Mouse (Mus musculus): Measurements from ENCODE around the gene Hoxb5. TPM values are rescaled to one million over a fixed set of nuclear protein-coding genes. Genes with fewer than 3 reads are reported as not detected.

Gene Hoxb5
- polyA plus RNA-seq, 1 experiment: not detected

DNA sequence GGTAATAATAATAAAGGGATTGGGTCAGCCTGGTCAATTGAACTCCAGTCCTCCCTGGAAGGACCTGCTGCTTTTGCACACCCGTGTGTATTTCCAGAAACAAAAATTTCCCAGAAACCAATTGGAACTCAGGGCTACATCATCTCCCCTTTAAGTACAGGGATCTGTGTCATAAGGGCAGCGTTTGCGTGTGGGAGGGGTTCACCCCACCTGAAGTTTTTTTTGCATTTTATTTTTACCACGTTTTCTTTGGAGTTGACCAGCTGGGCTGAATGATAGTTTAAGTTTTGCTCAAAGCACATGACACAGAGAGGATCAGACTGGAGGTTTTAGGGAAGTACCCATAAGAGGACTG lies 39.4 kb downstream of the Hoxb5 start:
- TF ChIP-seq GATA1 (IDR thresholded peaks at IDR 0.05; ENCODE audit: low read length): no peak

DNA sequence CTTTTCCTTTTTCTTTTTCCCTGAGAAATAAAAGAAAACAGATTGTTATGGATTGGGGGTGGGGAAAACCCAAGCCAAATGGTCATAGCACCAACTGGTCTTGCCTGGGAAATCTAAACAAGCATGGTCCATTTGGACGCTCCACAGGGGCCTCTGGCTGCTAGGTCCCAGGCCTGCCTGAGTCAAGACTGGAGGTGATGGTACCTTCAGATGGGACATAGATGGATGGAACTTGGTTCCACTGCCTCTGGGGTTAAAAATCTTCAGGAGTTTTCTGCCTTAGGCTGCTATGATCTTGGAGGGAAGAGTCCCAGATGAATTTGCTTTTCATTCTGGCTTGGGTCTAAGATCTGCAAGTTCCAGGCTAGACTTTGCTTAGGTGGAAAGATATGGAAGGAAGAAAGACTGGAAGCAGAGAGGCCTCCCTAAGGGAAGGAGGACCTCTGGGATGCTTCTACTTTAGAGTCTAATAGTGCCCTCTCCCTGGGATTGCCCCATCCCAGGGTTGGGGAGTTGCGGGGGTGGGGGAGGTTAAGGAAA lies 40.1 kb downstream of the Hoxb5 start:
- TF ChIP-seq GATA1 (IDR thresholded peaks at IDR 0.05; ENCODE audit: low read length): no peak

DNA sequence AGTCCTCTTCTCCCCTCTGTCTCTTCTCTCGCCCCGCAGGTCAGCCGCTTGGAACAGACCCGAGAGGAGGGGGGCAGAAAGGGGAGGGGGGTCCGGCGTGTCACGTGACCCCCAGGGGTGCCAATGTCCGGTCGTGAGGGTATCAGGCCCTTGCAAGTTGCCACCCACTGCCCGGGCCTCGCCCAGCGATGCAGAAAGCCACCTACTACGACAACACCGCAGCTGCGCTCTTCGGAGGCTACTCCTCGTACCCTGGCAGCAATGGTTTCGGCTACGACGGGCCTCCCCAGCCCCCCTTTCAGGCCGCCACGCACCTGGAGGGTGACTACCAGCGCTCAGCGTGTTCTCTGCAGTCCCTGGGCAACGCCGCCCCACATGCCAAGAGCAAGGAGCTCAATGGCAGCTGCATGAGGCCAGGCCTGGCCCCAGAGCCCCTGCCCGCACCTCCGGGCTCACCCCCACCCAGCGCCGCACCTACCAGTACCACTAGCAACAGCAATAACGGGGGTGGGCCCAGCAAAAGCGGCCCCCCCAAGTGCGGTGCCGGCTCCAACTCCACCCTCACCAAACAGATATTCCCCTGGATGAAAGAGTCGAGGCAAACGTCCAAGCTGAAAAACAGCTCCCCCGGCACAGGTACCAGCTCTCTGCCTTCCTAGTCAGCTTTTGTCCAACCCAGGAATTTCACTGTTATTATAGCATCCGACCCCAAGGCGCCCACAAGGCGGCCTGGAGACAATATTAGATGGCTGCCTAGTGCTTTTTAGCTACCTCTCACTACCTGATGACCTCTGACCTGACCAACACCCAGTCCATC lies 41.1 kb downstream of the Hoxb5 start:
- TF ChIP-seq GATA1 (IDR thresholded peaks at IDR 0.05; ENCODE audit: low read length): no peak

DNA sequence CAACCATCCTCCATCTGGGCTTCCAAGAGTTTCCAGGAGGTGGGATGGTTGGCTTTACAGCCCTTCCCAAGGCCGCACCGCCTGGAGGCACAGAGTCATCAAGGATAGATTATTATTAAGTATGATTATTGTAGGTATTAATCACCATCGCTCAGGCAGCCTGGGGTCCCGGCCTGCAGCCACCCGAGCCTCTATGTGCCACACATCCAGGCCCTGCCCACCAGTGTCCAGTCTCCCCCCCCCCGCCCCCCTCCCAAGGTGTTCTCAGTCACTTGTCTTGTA lies 41.7 kb downstream of the Hoxb5 start:
- TF ChIP-seq GATA1 (IDR thresholded peaks at IDR 0.05; ENCODE audit: low read length): no peak

DNA sequence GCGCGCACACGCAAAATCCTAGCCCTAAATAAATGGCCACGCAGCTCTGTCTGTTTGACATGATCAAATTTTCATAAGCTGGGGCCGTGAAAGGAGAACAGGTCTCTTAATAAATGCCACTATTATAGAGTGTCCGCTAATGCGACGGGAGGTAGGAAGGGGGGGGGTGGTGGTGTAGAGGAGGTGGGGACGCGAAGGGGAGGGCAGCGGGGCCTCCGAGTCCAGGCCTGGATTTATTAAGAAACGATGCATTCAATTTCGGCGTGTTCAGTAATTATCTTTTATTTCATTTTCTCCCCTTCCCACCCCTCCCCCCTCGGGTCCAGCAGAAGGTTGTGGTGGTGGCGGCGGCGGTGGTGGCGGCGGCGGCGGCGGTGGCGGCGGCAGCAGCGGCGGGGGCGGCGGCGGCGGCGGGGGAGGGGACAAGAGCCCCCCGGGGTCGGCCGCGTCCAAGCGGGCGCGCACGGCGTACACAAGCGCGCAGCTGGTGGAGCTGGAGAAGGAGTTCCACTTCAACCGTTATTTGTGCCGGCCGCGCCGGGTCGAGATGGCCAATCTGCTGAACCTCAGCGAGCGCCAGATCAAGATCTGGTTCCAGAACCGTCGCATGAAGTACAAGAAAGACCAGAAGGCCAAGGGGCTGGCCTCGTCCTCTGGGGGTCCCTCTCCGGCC lies 42.2 kb downstream of the Hoxb5 start:
- no peak for TF ChIP-seq GATA1 (IDR thresholded peaks at IDR 0.05; ENCODE audit: low read length)

DNA sequence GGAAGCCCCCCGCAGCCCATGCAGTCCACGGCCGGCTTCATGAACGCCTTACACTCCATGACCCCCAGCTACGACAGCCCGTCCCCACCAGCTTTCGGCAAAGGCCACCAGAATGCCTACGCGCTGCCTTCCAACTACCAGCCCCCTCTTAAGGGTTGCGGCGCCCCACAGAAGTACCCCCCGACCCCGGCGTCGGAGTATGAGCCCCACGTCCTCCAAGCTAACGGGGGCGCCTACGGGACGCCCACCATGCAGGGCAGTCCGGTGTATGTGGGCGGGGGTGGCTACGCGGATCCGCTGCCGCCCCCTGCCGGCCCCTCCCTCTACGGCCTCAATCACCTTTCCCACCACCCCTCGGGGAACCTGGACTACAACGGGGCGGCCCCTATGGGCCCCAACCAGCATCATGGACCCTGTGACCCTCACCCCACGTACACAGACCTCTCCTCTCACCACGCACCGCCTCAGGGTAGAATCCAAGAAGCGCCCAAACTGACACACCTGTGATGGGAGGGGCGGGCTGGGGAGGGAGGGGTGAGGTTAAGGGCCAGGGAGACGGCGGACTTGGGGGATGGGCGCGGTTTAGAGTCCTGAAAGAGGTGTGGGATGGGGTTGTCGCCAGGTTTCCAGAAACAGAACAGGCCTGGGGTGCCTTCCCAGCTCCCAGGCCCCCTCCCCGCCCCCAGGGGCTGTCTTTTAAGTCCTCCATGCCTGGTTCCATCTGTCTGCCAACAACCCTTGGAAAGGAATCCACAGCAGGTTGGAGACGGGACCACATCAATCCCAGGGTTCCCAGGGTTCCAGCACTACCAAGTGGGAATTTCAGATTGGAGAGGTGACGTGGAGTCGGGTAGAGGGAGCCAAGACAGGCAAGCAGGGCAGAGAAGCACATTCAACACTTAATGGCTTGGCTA lies 43.0 kb downstream of the Hoxb5 start:
- no peak for TF ChIP-seq GATA1 (IDR thresholded peaks at IDR 0.05; ENCODE audit: low read length)

DNA sequence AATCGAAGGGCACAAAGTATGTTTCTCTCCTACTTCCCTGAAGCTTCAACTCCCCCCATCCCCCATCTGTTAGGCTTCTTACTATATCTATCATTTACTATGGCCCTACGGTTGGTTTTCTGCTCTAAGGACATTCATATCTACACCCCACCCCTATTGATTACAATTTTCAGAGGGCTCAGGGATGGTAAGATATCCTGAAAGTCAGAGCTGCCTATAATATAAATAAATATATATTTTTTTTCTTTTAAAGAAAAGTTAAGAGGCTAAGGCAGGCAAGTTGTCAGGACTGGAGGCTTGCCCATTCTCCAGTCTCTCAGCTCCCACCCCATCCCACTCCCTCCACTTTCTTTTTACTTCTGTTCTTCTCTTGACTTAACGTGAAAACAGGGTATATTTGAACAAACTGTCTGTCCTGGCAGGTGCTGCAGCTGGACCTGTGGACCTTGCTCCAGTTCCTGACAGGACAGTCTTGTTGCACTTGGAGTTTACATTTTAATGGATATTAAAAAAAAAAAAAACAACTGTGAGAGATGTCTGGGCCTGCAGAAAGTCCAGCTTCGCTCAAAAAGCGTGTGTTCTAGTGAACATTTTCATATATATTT lies 43.9 kb downstream of the Hoxb5 start:
- no peak for TF ChIP-seq GATA1 (IDR thresholded peaks at IDR 0.05; ENCODE audit: low read length)

DNA sequence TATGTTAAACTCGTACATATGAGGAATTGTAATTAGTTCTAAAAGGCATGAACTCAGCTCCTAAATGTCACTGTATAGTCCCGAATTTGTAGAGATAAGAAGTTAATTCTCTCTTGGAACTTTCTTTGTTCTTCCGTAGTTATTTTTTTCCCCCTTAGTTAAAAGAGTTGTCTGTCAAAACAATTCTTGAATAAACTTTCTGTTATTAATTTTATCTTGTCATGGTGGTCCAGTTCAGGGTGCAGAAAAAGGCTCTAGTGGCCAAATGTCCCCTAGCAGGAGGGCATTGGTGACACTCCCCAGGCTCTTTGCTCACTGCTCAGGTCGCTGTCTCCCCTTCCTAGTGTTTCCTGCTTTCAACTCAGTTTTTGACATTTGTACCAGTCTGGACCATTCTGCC lies 44.6 kb downstream of the Hoxb5 start:
- no peak for TF ChIP-seq GATA1 (IDR thresholded peaks at IDR 0.05; ENCODE audit: low read length)

DNA sequence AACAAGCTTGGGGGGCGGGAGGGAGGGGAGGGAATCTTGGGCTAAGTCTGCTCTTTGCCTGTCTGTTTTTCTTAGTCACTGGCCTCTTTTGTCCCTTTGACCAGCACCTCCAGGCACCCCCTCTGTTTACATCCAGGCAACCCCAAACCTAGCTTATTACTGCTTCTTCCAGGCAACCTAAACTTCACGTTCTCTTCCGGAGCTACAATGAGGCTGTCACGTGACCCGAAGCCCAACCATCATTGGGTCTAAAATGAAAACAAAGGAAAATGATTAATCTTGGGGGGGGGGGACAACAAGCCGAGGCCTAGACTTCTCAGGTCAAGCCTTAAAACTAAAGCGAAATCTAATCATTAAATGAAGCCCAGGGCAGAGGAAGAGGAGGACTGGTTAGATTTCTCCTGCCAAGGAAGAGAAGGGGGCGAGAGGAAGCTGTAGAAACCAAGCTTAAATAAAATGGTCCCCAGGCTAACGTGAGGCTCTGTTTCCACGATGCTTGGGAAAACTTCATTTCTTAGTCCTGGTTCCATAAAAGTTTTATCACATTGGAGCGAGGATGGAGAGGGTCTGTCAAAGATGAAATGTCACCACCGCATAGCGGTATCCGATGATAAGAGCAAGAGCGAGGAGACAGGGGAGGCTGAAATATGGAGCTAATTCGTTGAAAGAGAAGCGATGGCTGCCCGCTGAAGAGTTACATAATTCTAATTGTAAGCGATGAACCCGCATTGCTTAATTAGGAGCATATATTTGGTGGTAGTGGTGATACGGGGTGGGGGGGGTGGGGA lies 45.2 kb downstream of the Hoxb5 start:
- TF ChIP-seq GATA1 (IDR thresholded peaks at IDR 0.05; ENCODE audit: low read length): no peak

DNA sequence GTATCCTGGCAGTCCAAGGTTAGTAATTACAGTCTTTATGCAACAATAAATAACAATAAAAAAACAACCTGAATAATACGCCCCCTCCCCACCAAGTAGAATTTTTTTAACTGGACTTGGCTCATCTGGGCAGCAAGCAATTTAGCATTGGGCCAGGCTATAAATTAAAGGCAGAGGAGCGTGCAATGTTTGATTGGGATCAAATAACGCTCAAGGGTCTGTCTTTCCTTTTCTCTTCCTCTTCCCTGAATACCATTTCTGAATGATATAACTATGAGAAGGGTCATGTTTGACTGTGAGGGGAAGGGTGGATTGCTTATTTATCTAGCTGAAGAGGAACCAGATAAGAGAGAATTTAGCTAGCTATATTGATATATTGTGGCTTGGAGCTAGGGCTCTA lies 45.9 kb downstream of the Hoxb5 start:
- TF ChIP-seq GATA1 (IDR thresholded peaks at IDR 0.05; ENCODE audit: low read length): no peak

DNA sequence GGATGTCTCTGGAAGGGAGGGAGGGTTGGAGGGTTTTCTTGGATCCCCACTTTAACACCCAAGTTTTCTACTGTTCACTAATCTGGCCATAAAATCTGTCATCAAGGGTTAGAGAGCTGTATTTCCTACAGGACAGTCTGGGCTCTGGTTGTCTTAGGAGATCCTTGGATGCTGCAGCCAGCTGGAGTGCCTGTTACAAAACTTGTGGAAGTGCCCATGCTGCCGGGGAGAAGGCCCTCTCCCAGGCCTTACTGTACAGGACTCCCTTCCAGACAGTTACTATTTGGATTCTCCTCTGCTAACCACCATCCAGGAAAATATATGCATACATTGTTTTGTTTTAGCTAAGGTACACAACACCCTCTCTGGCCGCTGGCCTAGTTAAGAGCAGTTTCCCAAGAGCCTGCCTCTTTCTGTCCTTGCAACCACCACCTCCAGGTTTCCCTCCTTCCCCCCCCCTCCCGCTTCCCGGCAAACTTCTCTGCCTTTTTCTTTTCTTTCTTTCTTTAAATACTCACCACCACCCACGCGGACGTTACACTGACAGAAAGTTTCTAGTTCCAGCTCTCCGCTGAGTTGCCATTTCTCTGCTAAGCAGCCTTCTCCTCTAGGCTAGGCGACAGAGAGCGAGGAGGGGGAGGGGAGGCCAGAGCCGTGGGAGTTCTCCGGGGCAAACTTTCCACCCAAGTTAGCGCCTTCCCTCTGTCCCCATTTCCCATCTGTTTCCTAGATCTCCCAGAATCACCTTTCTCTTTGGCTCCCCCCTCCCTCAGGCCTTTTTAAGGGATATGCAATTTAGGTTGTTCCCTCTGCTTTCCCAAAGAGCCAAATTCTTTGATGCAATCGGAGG lies 46.6 kb downstream of the Hoxb5 start:
- no peak for TF ChIP-seq GATA1 (IDR thresholded peaks at IDR 0.05; ENCODE audit: low read length)

DNA sequence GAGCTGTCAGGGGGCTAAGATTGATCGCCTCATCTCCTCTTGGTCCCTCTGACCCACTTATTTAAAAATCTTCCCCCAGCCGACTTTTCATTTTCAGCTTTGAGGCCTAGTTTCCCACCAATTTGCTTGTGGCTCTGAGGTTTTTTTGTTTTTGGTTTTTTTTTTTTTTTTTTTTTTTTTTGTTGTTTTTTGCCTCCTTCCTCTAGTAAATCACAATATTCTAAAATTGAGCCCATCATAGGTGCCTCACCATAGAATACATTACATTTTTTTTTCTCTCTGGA lies 47.1 kb downstream of the Hoxb5 start, which contains the start of gene Hoxb2:
Gene Hoxb2 (plus strand): TSS at position 185 of the 284 bp plus-strand sequence.
- no peak for TF ChIP-seq GATA1 (IDR thresholded peaks at IDR 0.05; ENCODE audit: low read length)

DNA sequence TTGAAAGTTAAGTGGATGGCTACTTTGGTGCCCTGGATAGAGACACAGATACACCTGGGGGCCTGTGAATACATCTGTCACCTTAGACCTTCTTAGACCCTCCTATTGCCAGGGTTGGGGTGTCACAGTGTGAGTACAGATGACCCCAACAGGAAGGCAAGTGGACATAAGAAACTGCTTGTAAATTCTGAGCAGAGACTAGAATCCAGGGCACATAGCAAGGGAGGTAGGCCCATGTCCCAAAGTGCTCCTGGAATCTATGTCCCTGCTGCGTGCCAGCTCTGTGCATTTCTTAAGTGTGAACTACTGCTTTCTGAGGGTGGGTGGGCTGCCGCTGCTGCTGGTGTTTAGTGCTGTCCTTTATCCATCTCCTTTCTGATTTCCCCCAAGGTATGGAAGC lies 47.7 kb downstream of the Hoxb5 start:
- TF ChIP-seq GATA1 (IDR thresholded peaks at IDR 0.05; ENCODE audit: low read length): no peak

DNA sequence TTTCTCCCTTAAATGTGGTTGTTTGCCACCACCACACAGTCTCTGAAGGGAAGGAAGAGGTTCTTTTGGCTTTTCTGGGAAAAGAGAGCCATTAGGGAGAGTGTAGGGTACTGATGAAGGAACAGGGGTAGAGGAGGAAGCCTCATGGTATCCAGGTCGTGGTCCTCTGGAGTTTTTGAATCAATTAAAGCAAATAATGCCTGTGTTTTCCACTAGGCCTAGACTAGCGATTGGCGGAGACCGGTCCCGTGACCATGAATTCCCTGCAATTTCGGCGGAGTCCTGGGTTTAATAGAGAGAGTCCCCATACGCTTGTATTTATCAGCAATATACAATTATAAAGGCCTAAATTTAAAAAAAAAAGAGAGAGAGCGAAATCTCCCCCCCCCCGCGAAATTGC lies 48.2 kb downstream of the Hoxb5 start:
- TF ChIP-seq GATA1 (IDR thresholded peaks at IDR 0.05; ENCODE audit: low read length): no peak
